Mouse (Mus musculus) ES-Bruce4 (cell line): ENCODE results near the gene Tatdn2.

Experiments used
- CTCF ChIP-seq: IDR thresholded peaks from one replicate; pipeline ENCODE4 v1.8.1; 2011; ENCODE audit warnings: low read depth, low read length
- POLR2A ChIP-seq: IDR thresholded peaks from one replicate; pipeline ENCODE4 v1.8.1; 2011; ENCODE audit warnings: low read length; ENCODE audit not compliant: insufficient read depth

DNA sequence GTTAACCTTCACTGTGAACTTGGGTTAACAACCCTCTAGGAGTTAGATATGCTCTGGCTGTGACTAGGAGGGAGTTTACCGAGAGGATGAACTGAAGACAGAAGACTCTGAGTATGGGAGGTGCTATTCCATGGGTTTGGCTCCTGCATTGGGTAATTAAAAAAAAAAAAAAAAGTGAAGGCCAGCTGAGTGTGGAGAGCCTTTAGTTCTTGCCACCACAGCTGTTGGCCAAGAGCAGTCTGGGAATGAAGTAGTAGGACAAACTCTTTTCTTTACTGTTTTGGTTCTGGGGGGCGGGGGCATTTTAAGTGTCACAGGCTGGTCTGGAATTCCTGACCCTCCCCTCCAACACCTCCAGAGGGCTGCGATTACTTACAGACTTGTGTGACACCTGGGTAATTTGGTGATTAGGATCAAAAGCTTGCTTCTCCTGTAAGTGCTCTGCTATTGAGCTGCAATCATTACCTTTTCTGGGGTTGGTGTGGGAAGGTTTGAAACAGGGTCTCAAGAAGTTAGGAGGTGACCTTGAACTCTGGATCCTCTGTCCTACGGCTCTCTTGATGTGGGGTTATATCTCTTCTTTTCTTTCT, 989 bp upstream of the Tatdn2 start:
- TF ChIP-seq POLR2A = no peak
- no peak for TF ChIP-seq CTCF
